17 mouse cellular contexts compared by ENCODE assay signal in the genomic region with DNA sequence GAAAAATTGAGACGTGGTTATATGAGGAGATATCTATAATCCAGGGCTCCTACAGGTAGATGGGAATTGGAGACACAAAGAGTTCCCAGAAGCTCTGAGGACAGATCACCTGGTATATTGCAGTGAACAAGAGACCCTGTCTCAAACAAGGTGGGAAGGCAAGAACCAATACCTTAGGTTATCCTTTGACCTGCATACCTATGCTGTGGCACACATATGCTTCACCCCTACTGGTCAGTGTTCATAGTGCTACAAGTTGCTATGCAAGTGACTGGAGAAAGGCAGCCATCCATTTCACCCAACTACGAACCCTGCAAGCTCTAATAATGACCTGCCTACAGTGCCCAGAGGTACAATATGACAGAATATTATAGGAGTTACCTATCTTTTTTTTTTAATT. TPM values are rescaled to one million over a fixed set of nuclear protein-coding genes. Genes with fewer than 3 reads are reported as not detected.
DNase-seq lines count a peak whose midpoint lies in the region; ATAC-seq and TF ChIP-seq lines count a peak whose summit lies in the region.
"Had no signal": no experiment of that assay in that cellular context is flagged by ENCODE, and none has a peak within 500 bp of the region (broad histone marks: within the 10 kb centered on the region; RNA-seq: fewer than 3 reads in every experiment).

No protein-coding gene starts in this region.

- no peak for DNase-seq in heart, postnatal 14 days
- no peak for DNase-seq in lung, postnatal 36 days
- peak; percentile 9 for DNase-seq in ES-E14 (ENCODE audit: low read depth, low spot score)
- DNase-seq in splenic B cell, adult 2 months (ENCODE audit: low read depth, low spot score): peak; percentile 12
- DNase-seq in gastrocnemius, postnatal 10 days: no peak
- DNase-seq in layer of hippocampus, adult 18-20 months (ENCODE audit: low spot score in 2 of 2): no peak
- DNase-seq: cerebellum, adult 9-10 months; kidney, postnatal 25 days; thymus, postnatal 14 days had no signal

- WGBS in heart, embryonic 13.5 days: 96% methylated on average over 2 of the region's 2 CpGs
- 85% methylated on average over 2 of the region's 2 CpGs for WGBS in lung, embryonic 16.5 days

- H3K36me3 ChIP-seq in heart, embryonic 13.5 days: peaks cover 30% of the 10 kb centered on the region
- H3K36me3 ChIP-seq in lung, embryonic 16.5 days (ENCODE audit: control insufficient read depth, insufficient read depth, low read length): peaks cover 6% of the 10 kb centered on the region; the same call in 1 of the 2 replicates
- H3K36me3 ChIP-seq in ES-E14 (ENCODE audit: control insufficient read depth, insufficient read depth, low read length, poor library complexity, severe bottlenecking): peaks cover 3% of the 10 kb centered on the region; the same call in 1 of the 2 replicates
- H3K36me3 ChIP-seq in splenic B cell, adult 2 months (ENCODE audit: control insufficient read depth, insufficient read depth, low read length, poor library complexity, severe bottlenecking): no peaks in the 10 kb centered on the region

- H3K4me2 ChIP-seq in heart, embryonic 13.5 days: peak overlapping the region; percentile 88; the same call in 1 of the 2 replicates
- H3K4me2 ChIP-seq in lung, embryonic 16.5 days (ENCODE audit: low read depth, low read length): peak overlapping the region; percentile 79

- H3K4me3 ChIP-seq in heart, embryonic 13.5 days: no peak overlapping the region
- no peak overlapping the region; the same call in 1 of the 2 replicates for H3K4me3 ChIP-seq in lung, embryonic 16.5 days (ENCODE audit: low read length)
- H3K4me3 ChIP-seq in ES-E14 (ENCODE audit: insufficient read depth in 1 of 2, low read depth in 1 of 2, low read length in 2 of 2, poor library complexity in 1 of 2, severe bottlenecking in 1 of 2): no peak overlapping the region

- no peak overlapping the region for H3K9ac ChIP-seq in heart, embryonic 13.5 days
- H3K9ac ChIP-seq in lung, embryonic 16.5 days (ENCODE audit: low read length): no peak overlapping the region
- no peak overlapping the region for H3K9ac ChIP-seq in ES-E14 (ENCODE audit: insufficient read depth, low read depth, low read length, poor library complexity, severe bottlenecking)

- ATAC-seq in heart, embryonic 13.5 days (ENCODE audit: extremely low read depth, insufficient number of reproducible peaks, low FRiP score, low TSS enrichment): no peak
- ATAC-seq in lung, embryonic 16.5 days (ENCODE audit: low read depth): no peak
- ATAC-seq: forebrain, embryonic 13.5 days had no signal

- H3K27ac ChIP-seq in heart, embryonic 13.5 days (replicated peaks): no peak overlapping the region
- no peak overlapping the region for H3K27ac ChIP-seq in lung, embryonic 16.5 days (ENCODE audit: low read length)
- H3K27ac ChIP-seq in ES-E14 (ENCODE audit: insufficient read depth, low read depth, low read length, poor library complexity, severe bottlenecking): no peak overlapping the region
- H3K27ac ChIP-seq: embryonic facial prominence, embryonic 15.5 days; forebrain, embryonic 13.5 days; hindbrain, embryonic 13.5 days; left cerebral cortex, adult 2 months; limb, embryonic 13.5 days; macrophage had no signal

- H3K4me1 ChIP-seq in heart, embryonic 13.5 days: peaks cover 15% of the 10 kb centered on the region
- peaks cover 12% of the 10 kb centered on the region for H3K4me1 ChIP-seq in lung, embryonic 16.5 days (replicated peaks; ENCODE audit: control insufficient read depth, insufficient read depth, low read length)
- peaks cover 0 to 3% of the 10 kb centered on the region in 2 experiments; a peak in 1 of 4 replicates for H3K4me1 ChIP-seq in ES-E14 (ENCODE audit: control insufficient read depth in 2 of 2, insufficient read depth in 2 of 2, low read length in 2 of 2, poor library complexity in 1 of 2)

- intact Hi-C loops in heart, postnatal 14 days (cut with DNase I): loop anchor here (5.0 kb wide), 1 partner anchor 130 kb away; a partner anchor contains a TSS

- H3K27me3 ChIP-seq in heart, embryonic 13.5 days (replicated peaks): no peaks in the 10 kb centered on the region
- no peaks in the 10 kb centered on the region for H3K27me3 ChIP-seq in lung, embryonic 16.5 days (ENCODE audit: control insufficient read depth, insufficient read depth, low read depth, low read length)
- H3K27me3 ChIP-seq in splenic B cell, adult 2 months (ENCODE audit: control insufficient read depth, insufficient read depth, low read length, poor library complexity, severe bottlenecking): no peaks in the 10 kb centered on the region
- H3K27me3 ChIP-seq: embryonic facial prominence, embryonic 15.5 days; forebrain, embryonic 13.5 days; hindbrain, embryonic 13.5 days; limb, embryonic 13.5 days had no signal

- no peaks in the 10 kb centered on the region for H3K9me3 ChIP-seq in heart, embryonic 13.5 days
- no peaks in the 10 kb centered on the region for H3K9me3 ChIP-seq in lung, embryonic 16.5 days (ENCODE audit: control insufficient read depth, low read length)
- H3K9me3 ChIP-seq in ES-E14 (ENCODE audit: control insufficient read depth, insufficient read depth, low read depth, low read length): no peaks in the 10 kb centered on the region
- H3K9me3 ChIP-seq: embryonic facial prominence, embryonic 15.5 days; forebrain, embryonic 13.5 days; hindbrain, embryonic 13.5 days; limb, embryonic 13.5 days had no signal

- in situ Hi-C loops in ES-E14 (cut with MboI; ENCODE audit: low sequenced_read_pairs in 2 of 2, unreplicated experiment in 2 of 2): no loop called here

TF ChIP-seq in ES-E14, 5 proteins besides CTCF, POLR2A, EP300 and RAD21:
- TF ChIP-seq MAFK (IDR thresholded peaks at IDR 0.05; ENCODE audit: insufficient read depth, low read depth, low read length): no peak
- TF ChIP-seq CHD2 (IDR thresholded peaks at IDR 0.05; ENCODE audit: low read depth, low read length): no peak

RNA-seq across cellular contexts. Expression of a gene that starts 1.5 kb away (rescaled TPM):
- 35.3 and 38.3 TPM in 2 replicates for polyA plus RNA-seq in heart, embryonic 13.5 days (2015; fragmentation: Nextera tagmentation; extraction: Ambion mirVana)
- 10 to 100 TPM; 11.9 to 13.7 TPM for total RNA-seq in heart, postnatal 14 days (2021)
- 48.6 and 49.5 TPM in 2 replicates for polyA plus RNA-seq in lung, embryonic 16.5 days (2015; fragmentation: Nextera tagmentation; extraction: Ambion mirVana)
- 16.7 and 23.5 TPM in 2 replicates for total RNA-seq in ES-E14 (2012; rRNA removed)
- total RNA-seq in gastrocnemius, postnatal 10 days (2021): 10 to 100 TPM in 1 of 2 experiments, 1 to 10 TPM in 1; 9.2 to 10.5 TPM
- 10 to 100 TPM; 12.6 to 17.6 TPM for total RNA-seq in layer of hippocampus, adult 18-20 months (2021)

Comparison
In these comparisons a context has a peak if more than half of its experiments do, and no peak if none do; other contexts are left out.
1. DNase-seq: peak in ES-E14 (single experiment) and splenic B cell, adult 2 months (single experiment); none in heart, postnatal 14 days (0 of 2), lung, postnatal 36 days (single experiment), gastrocnemius, postnatal 10 days (single experiment) and layer of hippocampus, adult 18-20 months (0 of 2).